Mouse (Mus musculus): ENCODE data around the gene Hif3a.

Gene Hif3a

GRCm38 (mm10) chr7:17056601-17057523 is 5.4 kb downstream of the Hif3a start:
- no peak for DNase-seq (ENCODE audit: low spot score)

GRCm38 (mm10) chr7:17056081-17056581 is 6.1 kb downstream of the Hif3a start:
- DNase-seq (ENCODE audit: low spot score) = peak; percentile 74

- DNase-seq (ENCODE audit: low spot score) = no peak
Measured at GRCm38 (mm10) chr7:17055287-17055946, 6.8 kb downstream of the Hif3a start.

GRCm38 (mm10) chr7:17054325-17054989 is 7.8 kb downstream of the Hif3a start:
- DNase-seq (ENCODE audit: low spot score) = no peak

GRCm38 (mm10) chr7:17050933-17051594 is 11.2 kb downstream of the Hif3a start:
- DNase-seq (ENCODE audit: low spot score) = peak; percentile 61

- no peak for DNase-seq (ENCODE audit: low spot score)
Measured at GRCm38 (mm10) chr7:17050491-17050890, 11.7 kb downstream of the Hif3a start.

- no peak for DNase-seq (ENCODE audit: low spot score)
Measured at GRCm38 (mm10) chr7:17048431-17049190, 13.6 kb downstream of the Hif3a start.

GRCm38 (mm10) chr7:17047041-17047682 is 15.1 kb downstream of the Hif3a start:
- DNase-seq (ENCODE audit: low spot score) = no peak

- DNase-seq (ENCODE audit: low spot score) = no peak
Measured at GRCm38 (mm10) chr7:17045743-17046142, 16.5 kb downstream of the Hif3a start.

GRCm38 (mm10) chr7:17039373-17039772 is 22.9 kb downstream of the Hif3a start:
- DNase-seq (ENCODE audit: low spot score) = no peak

GRCm38 (mm10) chr7:17038018-17038695 is 24.1 kb downstream of the Hif3a start:
- DNase-seq (ENCODE audit: low spot score) = no peak

GRCm38 (mm10) chr7:17030239-17030638 is 32.0 kb downstream of the Hif3a start:
- DNase-seq (ENCODE audit: low spot score) = no peak

- DNase-seq (ENCODE audit: low spot score) = no peak
Measured at GRCm38 (mm10) chr7:17028923-17029322, 33.3 kb downstream of the Hif3a start.

- peak; percentile 87 for DNase-seq (ENCODE audit: low spot score)
Measured at GRCm38 (mm10) chr7:17027588-17028343, 34.5 kb downstream of the Hif3a start, which contains the start of gene Ppp5c. TSS of gene Ppp5c (minus strand) at chr7:17027924.

- no peak for DNase-seq (ENCODE audit: low spot score)
Measured at GRCm38 (mm10) chr7:17026710-17027587, 35.3 kb downstream of the Hif3a start.

GRCm38 (mm10) chr7:17025896-17026622 is 36.2 kb downstream of the Hif3a start:
- no peak for DNase-seq (ENCODE audit: low spot score)

- no peak for DNase-seq (ENCODE audit: low spot score)
Measured at GRCm38 (mm10) chr7:17025505-17025894, 36.7 kb downstream of the Hif3a start.

Data from ovary, postnatal 14 days (tissue).